Mouse (Mus musculus) limb, embryonic 13.5 days (tissue): Measurements from ENCODE around the gene Pde4d. TPM values are rescaled to one million over a fixed set of nuclear protein-coding genes. Genes with fewer than 3 reads are reported as not detected.

Experiments used
- ATAC-seq: fragments of 200-750 bp; cut with Nextera tagmentation; 2 replicates; pipeline ENCODE4 v1.8.0; 2017; ENCODE audit warnings: low read depth, moderate number of reproducible peaks, moderate TSS enrichment; ENCODE audit not compliant: low FRiP score
- H3K27ac ChIP-seq: fragments of 300-500 bp; sonication (generic); 2 replicates; pipeline ENCODE4 v1.5.1; 2015; ENCODE audit warnings: inconsistent platforms, mild to moderate bottlenecking, moderate library complexity
- H3K27me3 ChIP-seq: fragments of 300-500 bp; sonication (generic); 2 replicates; pipeline ENCODE4 v1.6.1; 2015; ENCODE audit warnings: mild to moderate bottlenecking, inconsistent platforms
- H3K36me3 ChIP-seq: fragments of 300-500 bp; sonication (generic); 2 replicates; pipeline ENCODE4 v1.6.1; 2015; ENCODE audit warnings: inconsistent platforms, mild to moderate bottlenecking, moderate library complexity
- H3K4me1 ChIP-seq: fragments of 300-500 bp; sonication (generic); 2 replicates; pipeline ENCODE4 v1.6.1; 2015; ENCODE audit warnings: inconsistent platforms
- H3K4me2 ChIP-seq: fragments of 300-500 bp; sonication (generic); replicated peaks from 2 replicates; pipeline ENCODE4 v1.6.1; 2015; ENCODE audit warnings: inconsistent platforms, mild to moderate bottlenecking, moderate library complexity
- H3K4me3 ChIP-seq: fragments of 300-500 bp; sonication (generic); 2 replicates; pipeline ENCODE4 v1.5.1; 2015; ENCODE audit warnings: moderate library complexity, mild to moderate bottlenecking, inconsistent platforms
- H3K9ac ChIP-seq: fragments of 300-500 bp; sonication (generic); 2 replicates; pipeline ENCODE4 v1.6.1; 2015; ENCODE audit warnings: mild to moderate bottlenecking, inconsistent platforms
- H3K9me3 ChIP-seq: fragments of 300-500 bp; sonication (generic); 2 replicates; pipeline ENCODE4 v1.6.1; 2016; ENCODE audit warnings: inconsistent platforms
- WGBS: fragments of 180-500 bp; shearing (Covaris S2); methylation state at CpG from one replicate; pipeline ENCODE4 v1.1.7; 2015; 5-methylcytosine and 5-hydroxymethylcytosine counted together
- polyA plus RNA-seq: library from polyadenylated mRNA; unstranded; fragments of >200 nt; fragmentation: Nextera tagmentation; extraction: Ambion mirVana; gene quantifications from 2 replicates; pipeline ENCODE4 v1.2.1, GENCODE M21; 2015

The Pde4d gene
- polyA plus RNA-seq, 1 experiment from 2014 or later: 22.3 TPM

- Histone ChIP-seq H3K9ac (no peak overlapping the region), H3K9me3 (no peaks in the 10 kb centered on the region), H3K36me3 (no peaks in the 10 kb centered on the region), H3K27me3 (no peaks in the 10 kb centered on the region), H3K4me2 (no peak overlapping the region), H3K27ac (no peak overlapping the region), H3K4me3 (no peak overlapping the region), H3K4me1 (no peaks in the 10 kb centered on the region)
- WGBS: 84% methylated on average over 1 of the region's 1 CpGs
- ATAC-seq: no peak
These were observed 531.4 kb downstream of the Pde4d start for GRCm38 (mm10) chr13:108981144-108981543.

DNA sequence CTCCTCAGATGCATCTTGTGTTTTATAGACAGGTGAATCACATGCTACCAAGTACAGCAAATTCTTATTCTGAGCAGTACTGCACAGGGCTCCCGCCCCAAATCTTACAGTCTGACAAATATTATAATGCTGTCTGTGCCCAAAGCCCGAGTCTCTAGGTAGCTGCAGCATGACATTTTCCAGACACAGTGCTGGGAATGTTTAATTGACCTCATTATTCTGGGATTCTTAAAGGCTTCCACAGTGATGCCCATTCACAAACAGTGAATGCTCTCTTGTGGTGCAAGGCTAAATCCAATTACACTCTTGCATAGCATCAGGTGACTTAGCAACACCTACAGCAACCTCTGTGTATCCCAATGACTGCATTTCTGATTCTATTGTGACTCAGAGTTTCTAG, 549.0 kb downstream of the Pde4d start:
- Histone ChIP-seq H3K9ac (no peak overlapping the region), H3K4me2 (no peak overlapping the region), H3K27ac (no peak overlapping the region), H3K36me3 (no peaks in the 10 kb centered on the region), H3K9me3 (no peaks in the 10 kb centered on the region), H3K4me3 (no peak overlapping the region), H3K27me3 (no peaks in the 10 kb centered on the region), H3K4me1 (no peaks in the 10 kb centered on the region)
- no peak for ATAC-seq
- 59% methylated on average over 2 of the region's 2 CpGs for WGBS

DNA sequence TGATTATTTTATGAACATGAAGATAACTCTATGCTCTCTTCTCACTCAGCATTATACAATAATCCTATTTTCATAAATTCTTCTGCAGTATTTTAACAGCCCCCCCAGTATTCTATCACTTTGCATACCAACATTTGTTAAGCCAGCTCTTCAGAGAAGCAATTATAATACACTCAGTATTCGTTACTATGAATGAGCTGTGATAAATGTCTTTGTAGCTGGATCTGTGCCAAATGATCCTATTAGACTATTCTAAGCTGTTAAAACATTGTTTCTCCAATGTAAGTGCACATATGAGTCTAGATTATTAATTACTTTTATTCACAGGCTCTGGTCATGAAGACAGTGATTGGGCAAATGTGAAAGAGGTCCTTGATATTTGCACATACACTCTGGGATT, 575.0 kb downstream of the Pde4d start:
- no peak overlapping the region for H3K27ac ChIP-seq
- WGBS: 66% methylated on average over 1 of the region's 1 CpGs
- no peak overlapping the region for H3K4me2 ChIP-seq
- no peaks in the 10 kb centered on the region for H3K9me3 ChIP-seq
- no peaks in the 10 kb centered on the region for H3K36me3 ChIP-seq
- H3K9ac ChIP-seq: no peak overlapping the region
- no peak overlapping the region for H3K4me3 ChIP-seq
- no peaks in the 10 kb centered on the region for H3K4me1 ChIP-seq
- no peaks in the 10 kb centered on the region for H3K27me3 ChIP-seq
- ATAC-seq: no peak

- no peak overlapping the region for H3K9ac ChIP-seq
- 59% methylated on average over 7 of the region's 7 CpGs for WGBS
- no peak for ATAC-seq
These were observed 597.4 kb downstream of the Pde4d start for GRCm38 (mm10) chr13:109047126-109047525.

DNA sequence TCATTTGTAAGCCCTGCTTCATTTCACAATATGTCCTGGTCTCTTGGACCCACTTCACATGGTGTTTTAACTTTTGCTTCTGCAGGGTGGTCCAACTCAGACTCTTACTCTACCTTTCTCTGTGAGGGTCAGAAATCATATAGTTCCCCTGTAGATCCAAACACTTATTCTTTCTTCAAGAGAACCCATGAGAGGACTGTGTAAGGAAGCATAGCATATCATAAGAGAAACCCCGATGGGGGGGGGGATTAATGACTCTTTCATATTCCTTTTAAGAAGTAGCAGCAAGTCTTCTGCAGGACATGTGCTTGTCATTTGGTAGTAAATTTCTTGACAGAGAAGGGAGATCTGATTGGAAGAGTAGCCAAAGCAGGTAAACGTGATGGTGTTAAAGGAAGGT, 603.1 kb downstream of the Pde4d start:
- no peaks in the 10 kb centered on the region for H3K27me3 ChIP-seq
- no peak overlapping the region for H3K9ac ChIP-seq
- no peak overlapping the region for H3K4me2 ChIP-seq
- no peaks in the 10 kb centered on the region for H3K9me3 ChIP-seq
- 0 out of 2 replicates have a peak, but pooled peaks cover 6% of the 10 kb centered on the region for H3K4me1 ChIP-seq
- ATAC-seq: no peak
- no peak overlapping the region for H3K4me3 ChIP-seq
- H3K27ac ChIP-seq: no peak overlapping the region
- no peaks in the 10 kb centered on the region for H3K36me3 ChIP-seq
- WGBS: 69% methylated on average over 2 of the region's 2 CpGs

More at GRCm38 (mm10) chr13:109047126-109047525, 597.4 kb downstream of the Pde4d start:
- Histone ChIP-seq H3K9me3 (no peaks in the 10 kb centered on the region), H3K27me3 (no peaks in the 10 kb centered on the region), H3K4me3 (no peak overlapping the region), H3K4me1 (no peaks in the 10 kb centered on the region), H3K36me3 (no peaks in the 10 kb centered on the region), H3K4me2 (no peak overlapping the region), H3K27ac (no peak overlapping the region)

DNA sequence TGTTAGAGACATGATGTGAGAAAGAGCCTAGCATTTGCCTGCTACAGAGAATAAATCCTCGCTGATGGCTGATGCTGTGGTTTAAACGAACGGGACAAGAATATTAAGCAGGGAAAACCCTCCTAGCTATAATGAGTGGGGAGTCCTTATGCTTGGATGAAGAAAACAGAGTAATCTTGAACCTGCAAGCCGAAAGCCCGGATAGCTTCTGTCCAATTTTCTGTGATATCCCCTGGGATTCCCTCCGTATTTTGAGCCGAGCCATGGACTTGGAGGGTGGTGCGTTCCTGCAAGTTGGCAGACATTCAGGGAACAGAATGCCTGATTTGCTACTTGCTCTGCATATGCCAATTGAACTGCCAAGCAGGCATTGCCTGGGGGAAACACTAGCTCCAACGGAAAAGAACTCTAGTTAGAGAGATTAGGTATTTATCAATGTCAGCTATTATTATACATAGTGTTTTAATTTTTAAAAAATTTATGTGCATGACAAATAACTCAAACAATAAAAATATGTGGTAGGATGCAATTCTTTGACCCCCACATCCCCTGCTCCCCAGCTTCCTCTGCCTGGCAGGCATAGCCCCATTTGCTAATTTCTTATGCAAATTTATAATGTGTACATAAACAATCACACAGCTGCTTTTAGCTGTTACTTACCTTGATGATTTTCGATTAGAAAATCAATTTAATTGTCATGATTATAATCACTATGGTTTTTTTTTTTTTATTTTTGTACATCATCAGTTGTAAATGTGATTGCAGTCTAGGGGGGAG, 603.7 kb downstream of the Pde4d start:
- H3K4me2 ChIP-seq: no peak overlapping the region
- WGBS: 70% methylated on average over 10 of the region's 10 CpGs
- H3K27ac ChIP-seq: no peak overlapping the region
- 0 out of 2 replicates have a peak, but pooled peaks cover 10% of the 10 kb centered on the region for H3K4me1 ChIP-seq
- H3K9ac ChIP-seq: no peak overlapping the region
- H3K9me3 ChIP-seq: no peaks in the 10 kb centered on the region
- no peaks in the 10 kb centered on the region for H3K36me3 ChIP-seq
- H3K4me3 ChIP-seq: no peak overlapping the region
- no peak for ATAC-seq
- H3K27me3 ChIP-seq: no peaks in the 10 kb centered on the region

DNA sequence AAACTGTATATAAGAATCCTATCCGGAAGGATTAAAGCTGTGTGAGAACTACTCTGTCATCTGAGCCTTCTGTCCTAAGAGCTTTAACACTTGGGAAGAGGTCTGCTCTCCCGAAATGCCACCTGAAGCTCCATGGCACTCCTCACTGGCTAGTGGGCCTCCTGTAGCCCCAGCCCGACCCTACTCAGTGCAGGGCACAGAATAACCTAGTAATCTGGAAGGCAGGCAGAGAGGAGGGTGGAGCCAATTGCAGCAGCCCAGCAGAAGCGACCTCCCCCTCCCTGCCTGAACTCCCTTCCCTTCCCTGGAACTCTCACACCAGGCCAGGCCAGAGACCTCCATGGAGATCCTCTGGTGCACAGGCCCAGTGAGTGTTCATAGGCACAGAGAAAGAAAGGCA, 608.3 kb downstream of the Pde4d start:
- 26% methylated on average over 4 of the region's 4 CpGs for WGBS
- Histone ChIP-seq H3K27ac (no peak overlapping the region), H3K36me3 (no peaks in the 10 kb centered on the region)

DNA sequence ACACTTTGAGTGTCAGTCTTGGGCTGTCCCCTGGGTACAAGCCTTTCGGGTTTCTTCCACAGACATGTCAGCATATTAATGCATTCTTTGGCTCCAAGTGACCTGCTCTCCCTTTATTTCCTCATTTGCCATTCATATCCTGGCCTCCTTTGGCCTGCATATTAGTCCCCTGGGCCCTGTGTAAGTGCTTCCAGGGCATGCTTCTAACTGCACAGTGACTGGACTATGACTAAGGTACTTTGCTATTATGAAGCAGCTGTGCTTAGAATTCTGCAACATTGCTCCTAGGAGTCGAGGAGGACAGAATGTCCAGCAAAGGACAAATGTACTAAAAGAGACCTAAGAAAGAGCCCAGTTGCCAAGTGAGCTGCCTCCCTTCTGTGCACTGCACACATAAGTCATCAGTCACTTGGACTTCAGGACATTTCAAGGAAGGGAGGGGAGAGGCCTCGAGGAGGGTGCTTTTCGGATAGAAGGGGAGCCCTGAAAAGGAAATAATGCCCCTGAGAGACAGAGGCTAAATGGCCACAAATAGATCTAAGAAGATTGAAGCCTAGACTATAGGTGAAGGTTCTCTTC, 616.9 kb downstream of the Pde4d start:
- H3K4me2 ChIP-seq: no peak overlapping the region
- no peaks in the 10 kb centered on the region for H3K36me3 ChIP-seq
- no peak overlapping the region for H3K9ac ChIP-seq
- no peaks in the 10 kb centered on the region for H3K9me3 ChIP-seq
- peaks cover 8% of the 10 kb centered on the region for H3K4me1 ChIP-seq
- H3K4me3 ChIP-seq: no peak overlapping the region
- ATAC-seq: no peak
- 58% methylated on average over 4 of the region's 4 CpGs for WGBS
- H3K27ac ChIP-seq: no peak overlapping the region
- H3K27me3 ChIP-seq: no peaks in the 10 kb centered on the region

More for the DNA sequence above, 608.3 kb downstream of the Pde4d start:
- no peak overlapping the region for H3K4me3 ChIP-seq
- H3K9ac ChIP-seq: no peak overlapping the region
- no peak overlapping the region for H3K4me2 ChIP-seq
- H3K9me3 ChIP-seq: no peaks in the 10 kb centered on the region
- ATAC-seq: no peak
- H3K4me1 ChIP-seq: 0 out of 2 replicates have a peak, but pooled peaks cover 10% of the 10 kb centered on the region
- no peaks in the 10 kb centered on the region for H3K27me3 ChIP-seq

- no peak overlapping the region for H3K4me2 ChIP-seq
- H3K4me3 ChIP-seq: no peak overlapping the region
- WGBS: 26% methylated on average over 8 of the region's 8 CpGs
- ATAC-seq: no peak
- no peak overlapping the region for H3K27ac ChIP-seq
- no peaks in the 10 kb centered on the region for H3K27me3 ChIP-seq
- no peak overlapping the region for H3K9ac ChIP-seq
- H3K4me1 ChIP-seq: peaks cover 8% of the 10 kb centered on the region
- no peaks in the 10 kb centered on the region for H3K36me3 ChIP-seq
- H3K9me3 ChIP-seq: no peaks in the 10 kb centered on the region
These were observed 618.8 kb downstream of the Pde4d start for GRCm38 (mm10) chr13:109068258-109069219.

DNA sequence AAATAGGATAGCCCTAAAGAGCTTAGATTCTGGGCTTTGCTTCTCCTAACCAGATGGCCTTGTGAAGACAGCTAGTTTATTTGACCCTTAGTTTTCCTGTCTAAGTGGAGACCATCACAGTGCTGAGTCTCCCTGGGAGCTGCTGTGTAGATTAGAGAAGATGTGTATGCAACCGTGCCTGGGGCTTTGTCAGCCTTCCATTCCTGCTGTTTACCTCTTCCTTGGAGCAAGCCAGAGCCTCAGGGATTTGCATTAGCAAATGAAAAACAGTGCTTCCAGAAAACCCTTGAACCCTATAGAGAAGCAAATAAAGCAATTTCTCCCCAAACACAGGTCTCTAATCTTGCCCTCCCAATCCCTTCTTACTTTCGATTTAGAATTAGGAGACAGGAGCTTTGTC, 623.6 kb downstream of the Pde4d start:
- peaks cover 5% of the 10 kb centered on the region for H3K4me1 ChIP-seq
- H3K27ac ChIP-seq: no peak overlapping the region
- H3K36me3 ChIP-seq: no peaks in the 10 kb centered on the region
- H3K4me2 ChIP-seq: no peak overlapping the region
- WGBS: 20% methylated on average over 2 of the region's 2 CpGs
- H3K9ac ChIP-seq: no peak overlapping the region
- H3K9me3 ChIP-seq: no peaks in the 10 kb centered on the region
- no peak overlapping the region for H3K4me3 ChIP-seq
- no peaks in the 10 kb centered on the region for H3K27me3 ChIP-seq
- no peak for ATAC-seq

GRCm38 (mm10) chr13:109074078-109074477, 624.3 kb downstream of the Pde4d start:
- peaks cover 3% of the 10 kb centered on the region; the same call in 1 of the 2 replicates for H3K4me1 ChIP-seq
- H3K4me3 ChIP-seq: no peak overlapping the region
- 17% methylated on average over 4 of the region's 4 CpGs for WGBS
- no peaks in the 10 kb centered on the region for H3K36me3 ChIP-seq
- H3K27me3 ChIP-seq: no peaks in the 10 kb centered on the region
- H3K9ac ChIP-seq: no peak overlapping the region
- H3K4me2 ChIP-seq: no peak overlapping the region
- no peak for ATAC-seq
- H3K9me3 ChIP-seq: no peaks in the 10 kb centered on the region
- no peak overlapping the region for H3K27ac ChIP-seq

DNA sequence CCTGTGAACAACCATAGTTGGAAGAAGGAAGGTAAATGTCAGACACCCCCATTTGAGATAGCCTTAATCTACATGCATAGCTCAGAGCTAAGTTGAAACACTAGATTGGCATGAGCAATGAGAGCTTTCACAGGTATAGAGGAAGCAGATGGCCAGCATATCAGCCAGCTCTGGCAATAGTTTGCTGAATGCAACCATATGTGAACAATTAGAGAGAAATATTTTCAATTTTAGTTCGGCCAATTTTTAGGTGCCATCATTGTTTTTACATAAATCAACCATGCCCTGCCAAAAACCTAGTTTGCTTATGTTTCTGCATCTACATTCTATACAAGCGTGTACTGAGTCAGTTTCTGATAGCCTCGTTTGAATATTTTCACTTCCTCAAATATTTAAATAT, 642.9 kb downstream of the Pde4d start:
- Histone ChIP-seq H3K36me3 (no peaks in the 10 kb centered on the region), H3K27me3 (no peaks in the 10 kb centered on the region), H3K4me2 (no peak overlapping the region), H3K9me3 (no peaks in the 10 kb centered on the region), H3K4me1 (no peaks in the 10 kb centered on the region), H3K9ac (no peak overlapping the region), H3K4me3 (no peak overlapping the region), H3K27ac (no peak overlapping the region)
- ATAC-seq: no peak
- 83% methylated on average over 3 of the region's 3 CpGs for WGBS
